Mouse (Mus musculus): Measurements from ENCODE around the gene Xndc1.

The Xndc1 gene

GRCm38 (mm10) chr7:102082816-102083215 is 17.5 kb downstream of the Xndc1 start, which contains the start of gene Trpc2:
Gene Trpc2 (plus strand): TSS chr7:102083116.
- no peak for DNase-seq (ENCODE audit: low spot score)

- no peak for DNase-seq (ENCODE audit: low spot score)
These were observed 18.9 kb downstream of the Xndc1 start for GRCm38 (mm10) chr7:102084041-102084696.

- DNase-seq (ENCODE audit: low spot score), result no peak
These were observed 22.0 kb downstream of the Xndc1 start for GRCm38 (mm10) chr7:102087336-102087735.

DNA sequence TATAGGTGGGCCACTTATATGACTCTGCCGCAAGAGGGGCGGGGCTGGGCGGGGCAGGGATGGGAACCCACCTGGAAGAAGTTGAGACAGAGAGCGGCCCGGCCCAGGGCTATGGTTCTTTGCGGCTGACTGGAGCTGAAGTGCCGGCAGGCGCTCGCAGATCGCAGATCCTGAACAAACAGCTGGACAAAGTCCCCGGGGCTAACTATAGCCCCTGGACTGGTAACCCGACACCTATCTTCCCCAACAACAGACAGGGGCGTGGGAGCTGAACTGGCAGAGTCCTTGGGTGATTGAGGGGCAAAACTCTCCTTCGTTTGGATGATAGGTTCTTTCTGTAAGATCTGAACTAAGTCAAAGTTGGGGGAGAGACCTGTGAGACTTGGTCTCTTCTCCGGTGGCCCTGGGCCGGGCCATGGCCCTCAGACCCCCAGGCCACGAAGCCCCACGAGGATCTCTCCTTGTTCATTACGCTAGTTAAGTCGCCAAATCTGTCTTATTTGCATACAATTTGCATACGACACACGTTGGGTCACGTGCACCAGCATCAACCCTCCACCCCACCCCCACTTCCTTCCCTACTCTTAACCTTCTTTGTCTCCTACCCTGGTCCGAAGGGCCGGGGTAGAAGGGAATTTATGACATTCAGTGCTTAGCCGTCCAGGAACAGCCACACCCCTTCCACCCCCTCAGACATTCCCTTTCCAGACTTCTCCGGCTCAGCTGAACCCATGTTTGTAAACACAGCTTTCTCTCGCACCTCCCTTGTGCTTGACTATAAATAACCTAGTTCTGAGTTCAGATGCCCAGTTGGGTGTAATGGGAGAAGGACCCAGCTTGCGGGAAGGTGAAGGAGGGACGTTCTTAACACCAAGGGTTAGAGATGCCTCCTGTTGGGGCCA is 34.7 kb downstream of the Xndc1 start:
- peak; percentile 49 for DNase-seq (ENCODE audit: low spot score)

- DNase-seq (ENCODE audit: low spot score), result no peak
These were observed 35.6 kb downstream of the Xndc1 start for GRCm38 (mm10) chr7:102100868-102101267.

DNA sequence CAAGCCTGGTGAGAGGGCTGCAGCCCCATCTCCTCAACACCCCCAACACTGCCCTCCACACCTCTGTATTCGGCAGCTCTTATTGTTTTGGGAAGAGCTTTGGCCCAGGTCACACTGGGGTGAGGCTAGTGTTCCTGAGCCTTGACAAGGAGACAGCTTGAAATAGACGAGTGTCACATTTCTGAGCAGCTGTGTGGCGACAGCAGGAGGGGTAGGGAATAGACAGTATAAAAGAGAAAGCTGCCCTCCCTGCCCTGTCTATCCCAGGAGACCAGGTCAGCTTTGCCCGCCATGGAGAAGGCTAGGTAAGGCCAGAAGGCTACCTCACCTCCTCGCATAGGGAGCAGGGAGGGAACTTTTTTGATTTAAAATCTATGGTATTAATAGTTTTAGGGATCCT is 36.2 kb downstream of the Xndc1 start, which contains the start of gene Art1:
Gene Art1, plus strand, starts transcription at position 257 of the 400 bp plus-strand sequence.
- no peak for DNase-seq (ENCODE audit: low spot score)

- peak; percentile 38 for DNase-seq (ENCODE audit: low spot score)
These were observed 36.9 kb downstream of the Xndc1 start for GRCm38 (mm10) chr7:102102241-102102640.

GRCm38 (mm10) chr7:102102696-102103095 is 37.4 kb downstream of the Xndc1 start:
- no peak for DNase-seq (ENCODE audit: low spot score)

- no peak for DNase-seq (ENCODE audit: low spot score)
These were observed 38.2 kb downstream of the Xndc1 start for GRCm38 (mm10) chr7:102103555-102103954.

DNA sequence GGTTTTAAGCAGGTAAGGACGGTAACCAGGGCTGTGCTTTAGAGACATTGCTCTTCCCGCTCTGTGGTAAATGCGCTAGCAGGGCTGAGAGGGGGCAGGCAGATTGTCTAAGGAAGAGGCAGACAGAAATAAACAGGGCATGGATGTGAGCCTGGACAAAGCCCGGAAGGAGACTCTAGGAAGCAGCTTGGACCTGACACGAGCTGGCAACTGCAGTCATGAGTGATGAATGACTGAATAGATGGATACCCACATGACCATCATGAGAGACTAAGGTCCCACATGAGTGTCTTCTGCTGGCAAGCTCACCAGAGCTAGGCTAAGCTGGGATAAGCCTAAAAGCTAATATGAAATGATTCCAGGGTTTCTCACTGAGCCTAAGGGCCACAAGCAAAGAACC is 38.8 kb downstream of the Xndc1 start:
- DNase-seq (ENCODE audit: low spot score), result no peak

GRCm38 (mm10) chr7:102106700-102107141 is 41.4 kb downstream of the Xndc1 start:
- peak; percentile 35 for DNase-seq (ENCODE audit: low spot score)

GRCm38 (mm10) chr7:102108206-102108605 is 42.9 kb downstream of the Xndc1 start:
- no peak for DNase-seq (ENCODE audit: low spot score)

GRCm38 (mm10) chr7:102109171-102109570 is 43.9 kb downstream of the Xndc1 start, which contains the start of gene Art5:
Gene Art5 (minus strand): TSS chr7:102109489.
- no peak for DNase-seq (ENCODE audit: low spot score)

DNA sequence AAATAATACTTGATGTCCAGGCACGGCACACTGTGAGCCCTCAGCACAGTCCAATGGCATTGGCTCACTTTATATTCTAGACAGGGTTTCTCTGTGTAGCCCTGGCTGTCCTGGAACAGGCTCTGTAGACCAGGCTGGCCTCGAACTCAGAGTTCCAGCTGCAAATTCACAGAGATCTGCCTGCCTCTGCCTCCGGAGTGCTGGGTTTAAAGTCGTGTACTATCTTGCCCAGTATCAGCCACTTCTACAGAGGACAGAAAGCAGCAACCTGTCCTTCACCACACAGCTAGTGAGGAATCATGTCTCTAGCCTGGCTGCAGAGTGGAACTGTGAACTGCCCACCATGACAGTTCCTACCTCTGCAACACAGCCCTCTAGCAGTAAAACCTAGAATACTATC is 44.4 kb downstream of the Xndc1 start:
- DNase-seq (ENCODE audit: low spot score), result no peak

DNA sequence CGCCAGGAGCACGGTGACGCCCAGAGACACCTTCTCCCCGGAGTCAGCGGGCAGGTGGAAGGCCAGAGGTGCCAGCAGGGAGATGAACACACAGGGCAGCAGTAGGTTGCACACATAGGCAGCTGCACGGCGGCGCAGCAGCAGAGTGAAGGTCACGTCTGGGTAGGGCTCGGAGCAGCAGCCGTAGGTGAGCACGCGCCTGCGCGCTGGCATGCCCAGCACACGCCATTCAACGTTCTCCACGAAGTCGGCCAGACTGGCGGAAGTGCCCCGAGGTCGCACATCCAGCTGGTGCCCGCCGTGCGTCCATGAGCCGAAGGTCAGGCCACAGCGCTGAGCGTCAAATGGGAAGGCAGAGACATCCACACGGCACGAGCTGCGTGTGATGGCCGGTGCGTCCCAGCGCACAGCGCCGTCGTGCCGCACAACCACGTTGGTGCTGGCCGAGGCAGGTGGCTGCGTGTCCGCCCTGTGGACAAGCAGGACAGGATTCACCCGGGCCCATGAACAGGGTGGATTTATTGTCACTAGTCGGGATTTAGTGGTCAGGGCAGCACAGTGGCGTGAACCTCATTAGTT is 47.9 kb downstream of the Xndc1 start:
- no peak for DNase-seq (ENCODE audit: low spot score)

DNA sequence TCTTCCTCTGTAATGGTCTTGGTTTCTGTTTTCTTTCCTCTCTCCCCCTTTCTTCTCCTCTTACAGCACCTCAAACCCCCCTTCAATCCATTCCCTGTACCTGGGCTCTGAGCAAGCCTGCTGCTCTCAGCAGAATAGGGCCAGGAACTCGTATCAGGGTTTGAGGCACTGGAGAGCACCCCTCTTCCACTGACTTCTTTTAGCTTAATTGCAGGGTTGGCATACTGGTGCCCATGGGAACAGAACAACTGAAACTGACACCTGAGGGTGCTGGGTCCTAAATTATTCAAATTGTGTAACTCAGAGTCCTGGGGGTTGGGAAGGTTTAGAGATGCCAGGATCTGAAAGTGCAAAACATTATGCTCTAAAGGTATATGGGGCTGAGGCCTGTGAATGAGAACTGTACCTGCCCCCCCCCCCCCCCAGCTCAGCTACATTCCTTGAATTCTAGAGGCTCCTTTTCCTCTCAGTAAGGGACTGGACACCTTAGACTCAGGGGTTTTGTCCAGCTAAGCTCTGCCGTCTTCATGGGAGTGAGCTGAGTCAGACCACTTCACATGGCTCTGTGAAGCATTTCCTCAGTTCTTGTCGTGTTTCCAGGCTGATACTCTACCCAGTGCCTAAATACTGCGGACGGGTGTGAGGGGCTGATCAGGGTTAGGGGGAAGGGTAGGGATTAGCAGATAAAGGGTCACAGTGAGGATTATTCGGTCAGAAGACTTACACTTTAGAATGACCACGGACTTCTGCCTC is 51.4 kb downstream of the Xndc1 start, which contains the start of gene Chrna10:
Gene Chrna10, minus strand, starts transcription at position 250 of the 753 bp plus-strand sequence.
- DNase-seq (ENCODE audit: low spot score), result no peak

DNA sequence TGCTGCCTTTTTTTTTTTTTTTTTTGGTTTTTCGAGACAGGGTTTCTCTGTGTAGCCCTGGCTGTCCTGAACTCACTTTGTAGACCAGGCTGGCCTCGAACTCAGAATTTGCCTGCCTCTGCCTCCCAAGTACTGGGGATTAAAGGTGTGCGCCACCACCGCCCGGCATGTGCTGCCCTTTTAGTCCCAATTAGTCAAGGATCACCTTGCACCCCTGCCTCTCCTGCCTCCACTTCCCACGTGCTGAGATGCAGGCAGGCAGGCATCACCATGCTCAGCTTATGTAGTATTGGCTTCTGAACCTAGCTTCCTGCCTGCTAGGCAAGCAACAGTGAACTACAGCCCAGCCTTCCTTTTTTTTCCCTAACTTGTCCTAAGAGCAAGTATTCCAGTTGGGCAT is 52.1 kb downstream of the Xndc1 start:
- no peak for DNase-seq (ENCODE audit: low spot score)

- DNase-seq (ENCODE audit: low spot score), result no peak
These were observed 55.0 kb downstream of the Xndc1 start for GRCm38 (mm10) chr7:102120326-102120725.

DNA sequence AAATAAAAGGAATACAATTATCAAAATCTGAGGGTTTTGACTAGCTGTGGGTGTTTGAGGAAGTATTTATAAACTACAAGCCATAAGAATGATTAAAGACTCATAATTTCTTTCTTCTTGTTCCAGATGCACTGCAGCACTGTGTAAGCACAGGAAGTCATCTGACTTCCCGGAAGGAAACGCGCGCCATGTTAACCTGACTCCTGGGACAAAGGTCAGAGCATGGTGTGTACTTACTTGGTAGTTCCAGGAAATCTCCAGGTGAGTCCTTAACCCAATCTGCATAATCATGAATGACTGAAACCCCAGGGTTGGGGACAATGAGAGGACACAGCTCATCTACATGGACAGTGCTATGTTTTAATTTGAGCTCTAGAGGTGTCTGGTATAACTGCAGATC is 67.1 kb downstream of the Xndc1 start:
- no peak for DNase-seq (ENCODE audit: low spot score)

Measured in retina, embryonic 14.5 days (tissue).